Mouse (Mus musculus) urinary bladder, adult 18-20 months (tissue): ENCODE measurements around the gene Cdk13.

Source experiments
- DNase-seq, 2 experiments: peaks; one replicate each; pipeline ENCODE4 v3.0.0; 2022; ENCODE audit warnings: low spot score in 2 of 2, mixed read lengths in 2 of 2

Cdk13 gene

DNA sequence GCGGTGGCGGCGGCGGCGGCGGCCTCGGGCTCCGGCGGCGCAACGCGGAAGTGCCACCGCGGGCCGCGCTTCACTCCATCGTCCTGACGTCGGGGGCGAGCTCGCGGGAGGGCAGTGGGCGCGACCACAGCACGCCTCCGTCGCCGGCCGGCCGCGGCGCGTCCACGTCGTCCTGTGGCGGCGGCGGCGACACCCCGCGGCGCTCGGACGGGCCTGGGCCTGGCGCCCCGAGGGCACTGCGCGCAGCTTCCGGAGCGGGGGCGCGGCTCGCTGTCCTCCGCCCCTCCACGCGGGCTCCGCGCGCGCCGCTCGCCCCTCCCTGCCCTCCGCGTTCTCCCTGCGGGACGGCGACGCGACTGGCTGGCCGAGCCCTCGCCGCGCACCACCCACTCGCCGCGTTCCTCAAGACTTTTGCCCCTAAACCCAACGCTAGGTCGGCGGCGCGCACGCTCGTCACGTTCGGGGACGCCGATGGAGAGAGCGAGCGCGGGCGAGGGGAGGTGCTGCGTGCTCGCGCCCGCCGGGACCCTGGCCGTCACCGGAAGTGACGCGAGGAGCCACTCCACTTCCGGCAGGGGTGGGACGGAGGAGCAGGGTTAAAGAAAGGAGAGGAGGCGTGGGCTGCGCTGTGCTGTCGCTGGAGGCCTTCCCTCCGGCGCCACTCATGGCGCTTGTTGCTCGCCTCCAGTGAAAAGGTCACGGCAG is at the start of gene Cdk13:
Cdk13 (minus strand) TSS at position 189 of the 705 bp plus-strand sequence.
- DNase-seq, result peak; percentile 97 to 99

- DNase-seq, result no peak
Measured at GRCm38 (mm10) chr13:17843336-17843735, 38.4 kb upstream of the Cdk13 start.

GRCm38 (mm10) chr13:17842756-17843155 is 37.9 kb upstream of the Cdk13 start:
- no peak for DNase-seq

GRCm38 (mm10) chr13:17839137-17839536 is 34.2 kb upstream of the Cdk13 start:
- DNase-seq, result no peak

GRCm38 (mm10) chr13:17838484-17838851 is 33.6 kb upstream of the Cdk13 start:
- peak in 1 of 2 experiments; percentile 21 for DNase-seq

- peak in 1 of 2 experiments; percentile 12 for DNase-seq
Measured at GRCm38 (mm10) chr13:17837610-17838483, 33.0 kb upstream of the Cdk13 start.

GRCm38 (mm10) chr13:17836808-17837207 is 31.9 kb upstream of the Cdk13 start:
- no peak for DNase-seq

DNA sequence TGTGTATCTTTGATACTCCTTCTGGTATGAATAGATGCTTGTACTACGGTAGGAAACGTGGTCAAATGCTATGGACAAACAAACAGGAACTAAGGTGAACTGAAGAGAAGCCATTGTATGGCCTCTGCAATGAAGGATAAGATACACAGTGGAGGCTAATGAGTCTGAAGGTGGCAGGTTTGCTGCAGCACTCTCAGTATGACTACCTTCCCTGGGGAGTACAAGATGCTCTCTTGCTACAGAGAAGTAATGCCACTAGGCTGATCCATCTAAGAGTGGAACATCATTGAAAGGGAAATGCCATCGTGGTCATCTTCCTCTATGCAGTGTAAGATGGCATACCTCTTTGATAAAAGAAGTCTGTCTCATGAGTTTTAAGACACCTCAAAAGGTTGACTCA is 28.0 kb upstream of the Cdk13 start:
- no peak for DNase-seq

GRCm38 (mm10) chr13:17817226-17817625 is 12.3 kb upstream of the Cdk13 start:
- no peak for DNase-seq

DNA sequence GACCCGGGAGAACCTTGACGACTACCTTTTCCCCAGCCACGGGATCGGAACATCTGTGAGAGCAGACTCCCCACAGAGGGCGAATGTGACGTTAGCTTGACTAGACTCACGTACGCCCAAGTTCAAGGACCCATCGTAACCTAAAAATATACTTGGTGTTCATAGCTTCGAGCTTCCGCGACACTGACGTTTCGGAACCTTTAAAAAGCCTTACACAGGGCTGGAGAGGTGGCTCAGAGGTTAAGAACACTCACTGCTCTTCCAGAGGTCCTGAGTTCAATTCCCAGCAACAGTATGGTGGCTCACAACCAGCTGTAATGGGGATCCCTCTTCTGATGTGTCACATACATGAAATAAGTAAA is 698 bp upstream of the Cdk13 start:
- DNase-seq, result no peak

DNA sequence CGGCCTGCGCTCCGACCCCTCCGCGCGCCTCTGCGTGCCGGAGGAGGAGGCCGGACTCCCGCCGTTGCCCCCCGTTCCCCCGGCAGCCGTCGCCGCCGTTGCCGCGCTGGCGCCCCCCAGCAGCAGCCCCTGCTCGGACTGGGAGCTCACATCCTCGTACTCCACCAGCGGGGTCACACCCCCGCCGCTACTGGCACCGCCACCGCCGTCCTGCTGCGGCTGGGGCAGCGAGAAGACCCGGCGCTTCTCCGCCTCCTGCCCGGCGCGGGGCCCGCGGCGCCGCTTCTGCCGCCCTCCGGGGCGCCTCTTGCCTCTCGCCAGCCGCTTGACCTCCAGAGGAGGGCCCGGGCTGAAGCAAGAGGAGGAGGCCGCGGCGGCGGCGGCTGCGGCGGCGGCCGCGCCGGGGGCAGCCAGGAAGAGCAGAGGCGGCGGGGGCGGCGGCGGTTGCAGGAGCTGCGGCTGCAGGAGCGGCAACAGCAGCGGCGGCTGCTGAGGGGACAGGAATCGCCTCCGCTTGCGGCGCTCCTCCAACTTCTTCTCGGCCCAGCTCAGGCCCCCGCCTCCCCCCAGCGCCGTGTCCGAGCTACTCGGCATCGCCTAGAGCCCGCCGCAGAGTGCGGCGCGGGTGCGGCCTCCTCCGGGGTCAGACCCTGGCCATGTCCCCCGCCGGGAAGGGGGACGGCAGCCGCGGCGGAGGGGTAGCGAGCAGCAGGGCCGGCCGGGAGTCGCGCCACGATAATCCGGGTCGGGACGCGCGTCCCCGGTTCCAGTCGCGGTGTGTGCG is 647 bp downstream of the Cdk13 start:
- peak; percentile 25 to 56 for DNase-seq

DNA sequence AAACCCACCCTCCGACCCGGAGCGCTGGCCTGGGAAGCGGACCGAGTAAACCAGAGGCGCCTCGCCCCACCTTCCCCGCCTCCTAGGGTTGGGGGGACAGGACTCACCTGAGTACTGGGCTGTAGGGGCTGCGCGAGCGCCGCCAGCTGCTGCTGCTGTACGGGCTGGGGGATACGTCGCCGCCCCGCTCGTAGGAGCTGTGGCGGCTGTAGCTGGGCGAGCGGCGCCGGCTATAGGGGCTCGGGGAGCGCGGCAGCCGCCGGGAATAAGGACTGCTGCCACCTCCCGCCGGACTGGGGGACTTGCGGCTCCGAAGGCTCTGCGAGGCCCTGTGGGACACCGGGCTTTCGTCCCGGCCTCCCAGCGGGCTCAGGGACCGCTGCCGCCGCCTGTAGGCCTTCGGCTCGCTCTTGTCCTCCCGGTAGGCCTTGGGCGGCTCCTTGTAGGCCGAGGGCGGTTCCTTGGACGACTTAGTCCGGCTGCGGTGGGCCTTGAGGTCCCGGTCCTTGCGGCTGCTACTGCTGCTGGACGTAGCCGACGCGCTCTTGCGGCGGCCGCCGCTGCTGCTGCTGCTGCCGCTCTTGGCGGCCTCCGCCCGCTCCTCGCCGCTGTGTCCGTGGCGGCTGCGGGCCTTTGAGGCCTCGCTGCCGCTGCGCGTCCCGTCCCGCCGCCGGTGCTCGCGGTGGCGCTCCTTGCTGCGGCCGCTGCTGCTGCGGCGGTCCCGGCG is 1.4 kb downstream of the Cdk13 start:
- DNase-seq, result peak; percentile 67 to 76

GRCm38 (mm10) chr13:17802880-17803279 is 2.0 kb downstream of the Cdk13 start:
- no peak for DNase-seq

- DNase-seq, result no peak
Measured at GRCm38 (mm10) chr13:17799735-17800134, 5.2 kb downstream of the Cdk13 start.

- DNase-seq, result no peak
Measured at GRCm38 (mm10) chr13:17795757-17796456, 9.0 kb downstream of the Cdk13 start.

GRCm38 (mm10) chr13:17783643-17784042 is 21.3 kb downstream of the Cdk13 start:
- DNase-seq, result no peak

DNA sequence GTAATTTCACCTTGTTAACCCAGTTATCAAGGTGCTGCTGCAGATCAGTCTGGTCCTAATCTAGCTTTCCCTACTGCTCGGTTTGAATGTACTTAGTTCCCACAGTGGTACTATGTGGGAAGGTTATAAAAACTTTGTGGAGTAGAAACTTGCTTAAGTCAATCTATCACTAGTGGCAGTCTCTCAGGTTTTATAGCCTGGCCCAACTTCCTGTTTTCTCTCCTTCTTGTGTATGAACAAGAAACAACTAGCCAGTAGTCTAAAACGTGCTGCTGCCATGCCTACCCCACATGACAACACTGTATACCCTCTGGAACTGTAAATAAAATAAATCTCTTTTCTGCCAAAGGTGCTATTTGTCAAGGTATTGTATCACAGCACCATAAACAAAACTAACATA is 25.0 kb downstream of the Cdk13 start:
- DNase-seq, result no peak

- DNase-seq, result no peak
Measured at GRCm38 (mm10) chr13:17776303-17776702, 28.6 kb downstream of the Cdk13 start.

GRCm38 (mm10) chr13:17775364-17775763 is 29.5 kb downstream of the Cdk13 start:
- DNase-seq, result no peak

GRCm38 (mm10) chr13:17773112-17773511 is 31.8 kb downstream of the Cdk13 start:
- DNase-seq, result no peak

DNA sequence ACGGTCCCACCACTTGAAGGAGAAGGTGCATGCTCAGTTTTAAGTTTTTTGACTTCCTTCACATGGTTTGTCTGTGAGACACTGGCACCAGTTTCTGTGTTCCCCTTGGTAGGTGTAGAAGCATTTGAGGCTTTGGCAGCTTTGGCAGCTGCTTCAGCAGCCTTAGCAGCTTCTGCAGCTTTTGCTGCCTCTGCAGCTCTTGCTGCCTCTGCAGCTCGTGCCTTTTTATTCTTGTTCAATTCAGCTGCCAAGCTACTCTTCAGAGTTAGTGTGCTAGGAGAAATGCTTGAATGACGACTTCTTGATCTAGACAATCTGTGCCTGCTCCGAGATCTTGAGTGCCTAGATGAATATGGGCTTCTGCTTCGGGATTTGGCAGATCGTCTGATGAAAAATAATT is 32.3 kb downstream of the Cdk13 start:
- no peak for DNase-seq
